Mouse (Mus musculus): Measurements from ENCODE around the gene Lrrc8d.

- no peak for TF ChIP-seq CEBPB (IDR thresholded peaks at IDR 0.05; ENCODE audit: insufficient read depth, poor library complexity, severe bottlenecking)
- TF ChIP-seq POLR2A (IDR thresholded peaks at IDR 0.05; ENCODE audit: insufficient read length, low read depth): no peak
- no peak for TF ChIP-seq MYOD1 (IDR thresholded peaks at IDR 0.05; ENCODE audit: control insufficient read depth in 1 of 3, insufficient read length in 2 of 3, low read depth in 2 of 3)
- TF ChIP-seq E2F4 (IDR thresholded peaks at IDR 0.05; ENCODE audit: insufficient read depth): no peak
- no peak for TF ChIP-seq POLR2AphosphoS2 (IDR thresholded peaks at IDR 0.05; ENCODE audit: insufficient read length, low read depth)
- TF ChIP-seq TCF12 (IDR thresholded peaks at IDR 0.05; ENCODE audit: insufficient read depth, poor library complexity, severe bottlenecking): no peak
Measured at GRCm38 (mm10) chr5:105872916-105873315, 173.1 kb downstream of the Lrrc8d start.

Measured in myocyte (in vitro differentiated cells).